Mouse (Mus musculus) 3T3-L1 (cell line): ENCODE measurements at regions not wholly inside any gene's neighbourhood (a gene's known extent, or its start where the extent isn't known, plus 50 kb on each side); places are given as distances from the start of the nearest gene placed in this dataset.

Experiments
- DNase-seq: peaks from one replicate; pipeline ENCODE4 v3.0.0-alpha.2; 2015; ENCODE audit warnings: low read depth, low spot score

- DNase-seq = peak; percentile 29
Observed at GRCm38 (mm10) chr6:117104463-117104862, 63.9 kb upstream of the Cxcl12 start.

- DNase-seq = peak; percentile 32
Observed at GRCm38 (mm10) chr6:117105182-117105589, 63.1 kb upstream of the Cxcl12 start.

GRCm38 (mm10) chr6:117110291-117110690, 58.0 kb upstream of the Cxcl12 start:
- DNase-seq = peak; percentile 60

GRCm38 (mm10) chr6:117114859-117115258, 53.5 kb upstream of the Cxcl12 start:
- no peak for DNase-seq

- DNase-seq = no peak
Observed at GRCm38 (mm10) chr6:117118081-117118480, 50.3 kb upstream of the Cxcl12 start.
